Mouse (Mus musculus) spleen, postnatal 10 days (tissue): ENCODE measurements at regions not wholly inside any gene's neighbourhood (a gene's known extent, or its start where the extent isn't known, plus 50 kb on each side); places are given as distances from the start of the nearest gene placed in this dataset.
"Not testable (repeated sequence)": the region's sequence is repeated elsewhere in the genome, so short reads cannot be mapped to it uniquely, and the experiment has no call there.

Experiments used
- DNase-seq, 2 experiments: peaks; one replicate each; pipeline ENCODE4 v3.0.0; 2021 to 2022; ENCODE audit warnings: low spot score in 2 of 2

DNA sequence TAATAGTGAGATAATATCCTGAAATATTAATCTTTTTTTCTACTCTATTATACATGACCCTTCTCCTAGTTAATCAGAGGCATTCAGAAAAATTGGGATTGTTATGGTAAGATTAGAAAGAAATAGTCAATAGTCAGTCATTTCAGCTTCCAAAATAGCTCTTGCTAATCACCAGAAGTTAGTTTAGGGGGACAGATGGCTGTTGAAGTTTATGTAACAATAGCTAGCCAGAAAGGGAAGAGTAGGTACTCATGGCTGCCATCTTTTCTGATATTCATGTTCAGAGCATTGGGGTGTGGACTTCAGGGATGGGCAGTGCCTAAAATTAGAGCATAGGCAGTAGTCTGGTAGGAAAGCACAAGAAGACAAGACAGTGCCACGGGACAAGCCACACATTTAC, 306.8 kb upstream of the Ercc4 start:
- no peak for DNase-seq

DNA sequence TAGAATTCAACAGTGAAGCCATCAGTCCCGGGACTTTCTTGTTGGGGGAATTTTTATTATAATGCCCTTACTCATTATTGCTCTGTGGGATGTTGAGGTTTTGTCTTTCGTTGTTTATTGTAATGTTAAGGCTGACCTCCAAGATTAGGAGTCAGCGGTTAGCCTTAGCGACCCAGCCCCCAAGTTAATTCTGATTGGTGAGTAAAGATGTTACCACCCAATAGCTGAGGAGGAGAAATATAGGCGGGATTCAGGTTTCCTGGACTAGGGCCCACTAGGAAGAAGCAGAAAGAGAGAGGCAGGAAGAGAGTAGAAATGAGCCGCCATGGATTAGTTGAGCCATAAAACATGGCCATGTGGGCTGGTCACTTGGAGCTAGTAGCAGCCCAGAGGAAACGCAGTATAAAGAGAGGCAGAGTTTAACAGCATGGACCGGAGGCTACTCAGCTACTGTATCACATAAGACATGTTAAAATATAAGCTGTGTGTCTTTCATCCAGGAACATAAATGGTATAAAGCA, 302.1 kb upstream of the Ercc4 start:
- no peak for DNase-seq

DNA sequence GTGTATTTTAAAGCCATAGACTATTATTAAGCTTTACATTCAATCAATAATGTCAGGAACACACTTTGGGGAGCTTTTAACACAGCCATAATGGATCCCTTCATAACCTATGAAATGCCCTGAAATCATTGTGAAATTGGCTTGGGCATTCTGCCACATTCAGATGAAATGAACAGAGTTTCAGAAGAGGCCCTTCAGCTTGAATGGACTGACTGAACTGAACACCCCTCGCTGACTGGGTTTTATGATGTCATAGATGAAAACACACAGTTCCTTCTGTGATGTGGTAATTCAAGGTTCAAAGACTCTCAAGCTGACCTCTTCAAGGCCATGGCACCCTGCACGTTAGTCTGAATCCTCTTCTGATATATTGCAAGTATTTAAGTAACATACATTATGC, 298.4 kb upstream of the Ercc4 start:
- DNase-seq, result no peak

DNA sequence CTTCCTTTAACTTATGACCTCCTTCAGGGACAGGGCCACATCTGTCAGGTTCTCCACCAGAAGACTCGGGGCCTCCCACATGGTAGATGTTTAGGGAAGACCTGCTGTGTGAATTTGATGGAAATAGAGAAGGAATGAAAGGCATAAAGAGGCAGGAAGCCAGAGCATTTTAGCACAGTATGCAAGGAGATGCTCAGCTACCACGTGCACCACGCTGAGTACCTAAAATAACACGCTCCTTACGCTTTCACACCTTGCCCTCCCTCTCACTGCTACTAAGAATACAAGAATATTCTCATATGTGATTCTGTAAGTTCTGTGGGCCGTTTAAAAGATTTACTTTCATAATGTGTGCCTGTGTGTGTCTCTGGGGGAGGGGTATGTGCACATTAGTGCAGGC, 284.8 kb upstream of the Ercc4 start:
- no peak for DNase-seq

DNA sequence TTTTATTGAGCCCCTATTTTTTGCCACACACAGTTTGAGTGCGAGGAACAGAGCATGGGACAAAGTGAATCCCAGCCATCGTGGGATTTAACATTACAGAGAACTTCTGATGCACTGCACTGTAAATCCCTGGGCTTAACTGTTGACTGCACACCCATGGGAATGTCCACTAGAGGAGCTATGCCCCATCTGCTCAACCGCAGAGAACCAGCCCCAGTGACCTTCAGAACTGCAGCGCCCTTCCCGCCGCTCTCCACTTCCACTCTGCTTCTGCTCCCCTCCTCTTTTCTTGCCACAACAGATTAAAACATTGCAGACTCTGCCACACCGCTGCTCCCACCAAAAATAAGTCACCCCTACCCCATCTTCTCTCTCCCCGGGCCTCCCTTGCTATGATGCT, 283.3 kb upstream of the Ercc4 start:
- no peak for DNase-seq

DNA sequence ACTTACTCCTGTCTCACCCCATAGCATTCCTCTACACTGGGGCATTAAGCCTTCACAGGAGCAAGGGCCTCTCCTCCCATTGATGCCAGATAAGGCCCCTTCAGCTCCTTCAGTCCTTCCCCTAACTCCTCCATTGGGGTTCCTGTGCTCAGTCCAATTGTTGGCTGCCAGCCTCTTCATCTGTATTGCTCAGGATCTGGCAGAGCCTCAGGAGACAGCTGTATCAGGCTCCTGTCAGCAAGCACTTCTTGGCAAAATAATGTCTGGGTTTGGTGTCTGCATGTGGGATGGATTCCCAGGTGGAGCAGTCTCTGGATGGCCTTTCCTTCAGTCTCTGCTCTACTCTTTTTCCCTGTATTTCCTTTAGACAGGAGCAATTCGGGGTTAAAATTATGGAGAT, 278.2 kb upstream of the Ercc4 start:
- DNase-seq, result not testable (repeated sequence)

DNA sequence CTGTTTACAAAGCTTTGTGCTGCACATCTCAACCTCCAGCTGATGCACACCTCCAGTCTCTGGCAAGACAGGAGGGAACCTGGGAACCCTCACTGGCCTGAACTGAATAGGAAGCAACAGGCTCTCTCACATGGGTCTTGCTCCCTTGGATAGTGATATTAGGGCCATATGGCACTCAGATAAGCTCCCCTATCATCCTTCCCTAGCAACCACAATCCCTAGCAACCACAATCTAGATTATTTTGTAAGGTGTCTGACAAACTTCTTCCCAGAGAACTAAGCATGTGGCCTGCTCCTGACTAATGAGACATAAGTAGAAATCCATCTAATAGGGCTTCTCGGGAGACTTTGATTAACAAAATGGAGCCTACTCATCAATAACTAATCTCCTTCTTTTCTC, 253.1 kb upstream of the Ercc4 start:
- no peak for DNase-seq

DNA sequence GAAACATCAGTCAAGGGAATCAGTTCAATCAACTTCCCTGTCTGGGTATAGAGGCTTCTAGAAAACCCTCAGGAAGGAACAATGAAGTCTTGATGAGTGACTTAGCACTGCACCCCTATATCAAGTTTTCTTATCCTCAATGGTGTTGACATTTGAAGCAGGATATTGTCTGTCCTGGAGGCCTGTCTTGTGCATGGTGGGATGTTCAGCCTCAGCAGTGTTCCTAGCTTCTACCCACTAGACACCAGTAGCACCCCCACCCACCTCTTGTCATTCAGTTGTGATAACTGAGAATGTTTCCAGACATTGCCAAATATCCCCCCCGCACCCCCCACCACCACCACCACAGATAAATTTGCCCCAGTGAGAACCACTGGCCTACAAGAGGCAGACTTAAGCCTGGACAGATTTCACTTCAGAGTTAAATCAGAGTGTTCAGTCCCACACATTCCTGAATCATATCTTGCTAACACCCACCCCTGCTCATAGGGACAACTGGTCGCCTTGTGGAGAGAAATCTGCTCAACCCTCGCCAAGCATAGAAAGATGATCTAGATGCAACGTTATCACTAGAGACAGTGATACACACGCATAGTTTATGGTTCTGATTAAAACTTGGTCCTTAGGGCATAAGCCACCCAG, 249.6 kb upstream of the Ercc4 start:
- DNase-seq, result no peak

DNA sequence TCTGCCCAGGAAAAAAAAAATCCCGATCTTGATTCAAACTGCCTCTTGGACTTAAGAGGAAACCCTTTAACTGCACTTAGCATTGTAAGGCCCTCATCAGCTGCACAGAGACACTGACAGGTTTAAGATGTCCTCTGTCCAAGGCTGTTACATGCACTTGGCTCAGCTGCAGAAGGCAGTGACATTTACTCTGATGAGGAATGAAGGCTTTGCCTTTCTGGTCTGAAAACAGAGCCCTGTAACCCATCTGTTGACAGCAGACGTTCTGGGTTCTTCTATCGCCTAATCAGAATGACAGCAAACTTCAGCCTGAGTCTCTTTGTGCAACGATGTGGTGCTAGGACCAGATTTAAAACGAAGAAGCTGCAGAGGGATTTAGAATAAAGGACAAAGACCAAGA, 246.9 kb upstream of the Ercc4 start:
- DNase-seq, result no peak

DNA sequence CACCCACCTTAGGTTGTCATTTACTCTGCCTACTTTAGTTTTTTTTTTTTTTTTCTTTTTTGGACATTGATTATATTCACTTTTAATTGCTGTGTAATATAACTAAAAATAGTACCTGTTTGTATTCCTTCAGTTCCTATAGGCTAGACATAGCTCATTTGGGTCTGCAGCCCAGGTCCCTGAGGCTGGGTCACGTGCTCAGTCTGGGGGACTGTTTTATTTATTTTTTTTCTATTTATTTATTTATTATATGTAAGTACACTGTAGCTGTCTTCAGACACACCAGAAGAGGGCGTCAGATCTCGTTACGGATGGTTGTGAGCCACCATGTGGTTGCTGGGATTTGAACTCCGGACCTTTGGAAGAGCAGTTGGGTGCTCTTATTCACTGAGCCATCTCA, 231.2 kb upstream of the Ercc4 start:
- not testable (repeated sequence) for DNase-seq

DNA sequence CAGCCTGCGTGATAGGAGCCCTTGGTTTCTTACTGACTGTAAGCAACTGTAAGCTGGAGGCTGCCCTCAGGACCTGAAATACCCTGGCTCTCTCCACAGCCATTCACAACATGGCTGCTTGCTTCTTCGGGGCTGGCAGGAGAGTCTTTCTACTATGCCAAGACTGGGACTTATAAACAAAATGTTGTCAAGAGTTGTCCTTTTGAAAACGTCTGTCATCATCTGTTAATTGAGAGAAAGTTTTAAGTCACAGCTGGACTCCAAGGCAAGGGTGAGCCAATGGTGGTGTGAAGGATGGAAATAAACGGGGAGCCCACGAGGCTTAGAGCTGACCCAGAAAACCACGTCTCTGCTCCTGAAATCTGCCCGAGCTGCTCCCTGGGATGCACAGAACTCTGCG, 229.5 kb upstream of the Ercc4 start:
- no peak for DNase-seq

DNA sequence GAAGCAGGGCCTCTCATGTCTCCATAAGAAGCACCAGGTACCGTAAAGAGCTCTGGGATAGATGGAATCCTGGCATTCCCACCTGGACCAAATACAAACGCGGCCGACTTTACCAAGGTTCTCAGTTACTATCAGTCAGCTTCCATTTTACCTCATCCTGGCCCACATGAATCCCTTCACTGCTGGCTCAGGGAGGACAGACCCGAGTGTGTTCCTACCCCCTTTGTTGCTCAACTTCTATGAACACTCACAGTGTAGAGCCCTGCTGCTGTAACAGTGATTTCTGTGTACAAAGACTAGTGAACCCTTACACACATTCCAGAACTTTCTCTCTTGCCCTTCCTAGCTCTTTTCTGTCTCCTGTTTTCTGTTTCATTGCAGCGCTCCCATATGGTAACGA, 229.0 kb upstream of the Ercc4 start:
- DNase-seq, result no peak

DNA sequence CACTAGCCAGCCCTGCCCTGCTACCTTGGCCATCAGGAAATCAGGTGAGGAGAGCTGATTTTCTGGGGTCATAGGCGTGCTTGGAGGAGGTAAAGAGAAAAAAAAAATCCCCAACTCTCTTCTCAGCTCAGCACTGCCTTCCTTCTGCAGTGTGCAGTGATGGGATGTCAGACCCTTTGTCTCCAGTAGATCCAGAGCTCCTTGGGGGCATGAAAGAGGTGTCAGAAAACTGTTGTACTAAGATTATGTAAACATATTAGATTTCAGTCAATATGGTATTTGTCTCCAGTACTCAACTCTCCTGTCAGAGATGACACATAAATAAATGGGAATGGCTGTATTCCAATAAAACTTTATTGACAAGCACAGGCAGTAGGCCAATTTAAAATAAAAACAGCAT, 226.8 kb upstream of the Ercc4 start:
- no peak for DNase-seq

DNA sequence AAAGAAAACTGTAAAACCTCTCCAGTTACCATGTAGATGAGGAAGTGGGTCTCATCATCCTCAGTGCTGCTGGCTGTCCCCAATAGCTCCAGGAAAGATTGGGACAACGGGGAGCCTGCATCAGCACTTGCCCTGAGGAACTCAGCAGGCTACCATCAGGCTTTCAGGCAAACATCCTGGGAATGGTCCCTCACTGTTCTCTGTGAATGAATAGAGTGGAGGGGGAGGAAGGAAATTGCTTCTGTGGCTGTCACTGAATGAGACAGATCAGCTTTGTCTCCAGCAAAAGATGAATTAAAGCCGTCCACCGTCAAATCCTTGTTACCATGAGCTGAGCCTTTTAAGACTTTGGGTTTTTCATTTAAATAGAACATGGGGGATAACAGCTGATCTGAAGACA, 224.9 kb upstream of the Ercc4 start:
- no peak for DNase-seq

DNA sequence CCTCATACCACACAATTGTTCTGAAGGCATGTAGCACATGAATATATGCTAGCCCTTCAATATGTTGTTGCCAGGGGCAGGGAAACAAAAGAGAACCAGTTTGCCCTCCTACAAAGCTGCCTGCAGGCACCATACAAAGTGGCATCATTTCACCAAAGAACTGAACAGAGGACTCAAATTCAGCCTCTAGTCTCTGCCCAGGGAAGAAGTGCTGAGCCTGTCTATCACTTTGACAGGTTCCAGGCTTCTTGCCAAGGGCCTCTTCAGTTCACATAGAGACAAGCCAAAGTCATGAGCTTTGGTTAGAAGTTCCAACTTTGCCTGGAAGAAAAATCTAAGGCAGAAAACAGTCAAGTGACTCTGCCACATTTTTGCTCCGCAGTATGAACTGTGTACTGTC, 223.4 kb upstream of the Ercc4 start:
- no peak for DNase-seq

DNA sequence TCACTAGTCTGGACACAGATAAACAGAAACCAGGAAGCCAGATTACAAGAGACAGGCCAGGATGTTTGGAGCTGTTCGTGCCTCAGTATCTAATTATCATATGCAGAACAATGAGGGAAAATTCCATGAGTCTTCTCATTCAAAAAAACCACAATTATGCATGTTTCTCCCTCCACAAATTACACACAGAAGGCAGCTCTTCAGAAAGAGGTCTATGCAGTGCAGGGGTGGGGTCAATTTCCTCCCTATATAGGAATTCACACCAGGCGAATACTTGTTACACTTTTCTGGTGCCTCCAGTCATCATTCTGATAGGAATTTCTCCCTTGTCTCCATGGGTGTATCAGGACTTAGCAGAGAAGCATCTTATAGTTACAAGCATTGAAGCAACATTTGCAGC, 222.1 kb upstream of the Ercc4 start:
- no peak for DNase-seq

DNA sequence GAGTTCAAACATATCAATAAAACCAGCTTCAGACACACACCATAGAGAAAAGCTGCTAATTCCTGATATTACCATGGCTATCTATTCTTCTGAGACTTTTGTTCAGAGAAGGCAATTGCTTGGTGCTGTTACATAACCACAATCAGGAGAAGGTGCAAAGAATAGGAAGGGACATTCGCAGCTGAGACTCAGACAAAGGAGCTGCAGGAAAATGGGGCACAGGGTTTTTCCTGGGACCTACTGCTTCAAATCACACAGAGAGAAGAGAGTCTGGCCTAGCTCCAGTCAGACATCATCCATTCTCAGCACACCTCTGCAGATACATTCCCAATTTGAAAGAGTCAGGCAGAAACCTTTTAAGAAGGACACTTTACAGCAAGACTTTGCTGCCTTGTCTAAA, 219.4 kb upstream of the Ercc4 start:
- no peak for DNase-seq

DNA sequence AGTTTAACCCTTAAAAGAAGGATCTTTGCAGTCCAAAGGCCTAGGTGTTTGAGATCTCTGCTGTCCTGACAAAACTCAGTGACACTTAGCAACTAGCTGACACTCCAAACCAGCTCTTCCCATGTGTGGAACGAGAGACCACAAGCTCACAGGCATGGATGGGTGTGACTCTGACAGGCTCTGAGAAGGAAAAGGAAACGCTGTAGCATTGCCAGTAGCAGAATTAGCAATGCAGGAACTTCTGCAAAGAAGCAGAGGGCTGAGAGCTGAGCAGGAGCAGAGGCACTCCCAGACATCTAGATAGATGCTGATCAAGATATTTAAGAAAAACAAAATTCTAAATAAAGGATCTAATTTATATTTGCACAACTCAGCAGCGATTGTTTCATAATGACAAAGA, 218.9 kb upstream of the Ercc4 start:
- DNase-seq, result no peak

DNA sequence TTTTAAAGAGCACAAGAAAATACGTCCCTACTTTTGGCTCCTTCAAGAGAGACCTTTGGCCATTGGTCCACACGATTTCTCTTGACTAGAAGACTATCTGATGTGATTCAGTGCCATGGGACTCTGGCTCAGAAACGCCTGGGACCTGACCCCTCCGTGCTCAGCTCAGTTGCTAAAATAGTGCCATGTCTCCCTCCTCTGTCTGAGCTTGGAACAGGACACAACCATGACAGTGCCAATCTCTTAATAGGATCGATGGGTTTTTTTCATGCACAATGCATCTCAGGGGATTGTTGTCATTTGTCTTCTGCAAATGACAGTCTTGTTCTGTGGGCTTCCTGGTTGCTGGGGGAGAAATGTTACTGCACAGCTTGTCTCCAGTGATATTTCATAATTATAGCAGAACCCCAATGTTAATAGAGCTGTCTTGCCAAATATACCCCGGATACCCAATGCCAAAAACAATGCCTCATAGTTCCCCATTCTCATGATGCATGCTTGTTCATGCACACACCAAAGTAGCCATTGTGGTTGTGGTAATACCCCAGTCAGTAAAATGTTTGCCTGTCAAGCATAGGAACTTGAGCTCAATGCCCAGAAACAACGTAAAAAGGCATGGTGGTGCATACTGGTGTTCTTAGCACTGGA, 216.7 kb upstream of the Ercc4 start:
- DNase-seq, result no peak

DNA sequence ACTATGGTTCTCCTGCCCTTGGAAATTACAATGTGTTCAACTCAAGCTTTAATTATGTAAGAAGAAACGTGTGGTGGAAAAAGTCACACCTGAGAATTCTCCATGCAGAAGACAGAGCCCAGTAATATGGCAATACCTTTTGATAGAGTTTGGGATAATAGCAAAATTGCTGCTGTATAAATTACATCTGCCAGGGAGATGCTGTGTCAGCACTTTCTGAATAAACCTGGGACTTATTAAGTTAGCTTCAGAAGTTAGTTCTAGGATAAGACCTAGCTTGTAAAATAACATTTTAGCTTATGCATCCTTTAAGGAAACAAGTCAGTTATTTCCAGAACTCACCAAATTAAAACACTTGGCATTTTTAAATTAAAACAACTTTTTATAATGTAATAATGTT, 212.2 kb upstream of the Ercc4 start:
- DNase-seq, result no peak

DNA sequence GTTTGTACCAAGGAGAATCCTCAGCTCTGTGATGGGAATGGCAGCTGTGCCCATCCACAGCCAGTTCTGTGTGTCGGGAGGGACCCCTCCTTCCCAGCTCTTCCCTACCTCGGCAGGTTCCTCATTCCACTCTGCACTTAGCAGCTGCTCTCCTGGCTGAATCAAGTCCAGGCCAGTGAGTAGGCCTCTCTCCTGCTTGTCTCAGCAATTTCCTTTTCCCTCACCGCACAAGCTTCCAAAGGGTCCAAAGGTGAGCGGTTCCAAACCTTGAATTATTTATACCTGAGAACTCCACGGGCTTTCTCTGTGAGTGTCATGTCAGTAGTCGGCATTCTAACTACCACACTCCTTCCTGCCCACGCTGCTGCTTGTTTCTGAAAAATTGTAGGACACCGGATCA, 208.8 kb upstream of the Ercc4 start:
- DNase-seq, result no peak

DNA sequence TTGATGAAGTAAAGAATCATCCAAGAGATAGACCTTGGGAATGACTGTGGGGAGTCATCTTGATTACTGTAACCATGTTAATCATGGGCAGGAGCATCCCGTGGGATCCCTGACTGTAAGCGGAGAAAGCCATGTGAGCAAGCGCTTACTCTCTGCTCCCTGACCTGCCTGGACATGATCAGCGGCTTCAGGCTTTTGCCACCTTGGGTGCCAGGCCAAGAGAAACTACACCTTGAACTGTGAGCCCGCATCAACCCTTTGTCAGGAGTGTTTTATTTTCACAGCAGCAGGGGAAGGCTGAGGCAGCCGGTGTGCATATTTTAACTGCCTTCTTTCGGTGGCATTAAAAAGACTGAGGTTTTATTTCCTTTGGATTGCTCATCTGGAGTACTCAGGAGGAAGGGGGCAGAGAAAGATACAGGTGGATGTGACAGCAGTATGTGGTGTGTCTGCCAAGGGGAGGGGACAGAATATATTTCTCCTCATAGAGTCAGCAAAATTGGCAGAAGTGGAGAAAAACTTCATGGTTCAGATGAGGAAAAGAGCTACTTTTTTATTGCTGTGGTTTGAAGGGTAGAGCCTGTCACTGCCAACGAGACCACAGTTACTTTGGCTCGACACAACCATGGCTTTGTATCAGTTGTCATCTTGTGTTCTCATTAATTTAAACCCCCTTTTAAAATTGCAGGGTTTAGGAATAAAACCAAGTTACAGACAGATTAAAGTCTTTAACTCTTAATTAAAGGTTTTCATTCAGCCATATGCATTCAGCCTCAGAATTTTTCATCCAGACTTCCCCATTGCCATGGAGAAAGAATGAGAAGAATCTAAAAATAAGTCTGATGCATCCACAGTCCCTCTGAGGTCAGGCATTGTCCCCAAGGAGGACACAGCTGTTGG, 208.1 kb upstream of the Ercc4 start:
- DNase-seq, result no peak

DNA sequence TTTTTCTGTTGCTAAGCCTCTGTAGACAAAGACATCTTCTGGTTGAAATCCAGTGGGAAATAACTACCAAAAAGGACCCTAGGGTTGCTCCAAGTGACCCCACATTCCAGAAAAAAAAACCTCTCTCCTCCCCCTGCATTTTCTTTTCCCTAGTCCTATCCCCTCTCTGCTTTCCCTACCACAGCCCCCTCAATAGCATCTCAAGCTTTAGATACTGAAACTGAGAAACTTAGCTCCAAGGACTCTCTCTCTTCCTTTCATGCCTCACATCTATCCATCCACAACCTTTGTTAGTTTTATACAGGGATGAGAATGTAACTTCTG, 207.5 kb upstream of the Ercc4 start:
- DNase-seq, result no peak
